In the genomic region with DNA sequence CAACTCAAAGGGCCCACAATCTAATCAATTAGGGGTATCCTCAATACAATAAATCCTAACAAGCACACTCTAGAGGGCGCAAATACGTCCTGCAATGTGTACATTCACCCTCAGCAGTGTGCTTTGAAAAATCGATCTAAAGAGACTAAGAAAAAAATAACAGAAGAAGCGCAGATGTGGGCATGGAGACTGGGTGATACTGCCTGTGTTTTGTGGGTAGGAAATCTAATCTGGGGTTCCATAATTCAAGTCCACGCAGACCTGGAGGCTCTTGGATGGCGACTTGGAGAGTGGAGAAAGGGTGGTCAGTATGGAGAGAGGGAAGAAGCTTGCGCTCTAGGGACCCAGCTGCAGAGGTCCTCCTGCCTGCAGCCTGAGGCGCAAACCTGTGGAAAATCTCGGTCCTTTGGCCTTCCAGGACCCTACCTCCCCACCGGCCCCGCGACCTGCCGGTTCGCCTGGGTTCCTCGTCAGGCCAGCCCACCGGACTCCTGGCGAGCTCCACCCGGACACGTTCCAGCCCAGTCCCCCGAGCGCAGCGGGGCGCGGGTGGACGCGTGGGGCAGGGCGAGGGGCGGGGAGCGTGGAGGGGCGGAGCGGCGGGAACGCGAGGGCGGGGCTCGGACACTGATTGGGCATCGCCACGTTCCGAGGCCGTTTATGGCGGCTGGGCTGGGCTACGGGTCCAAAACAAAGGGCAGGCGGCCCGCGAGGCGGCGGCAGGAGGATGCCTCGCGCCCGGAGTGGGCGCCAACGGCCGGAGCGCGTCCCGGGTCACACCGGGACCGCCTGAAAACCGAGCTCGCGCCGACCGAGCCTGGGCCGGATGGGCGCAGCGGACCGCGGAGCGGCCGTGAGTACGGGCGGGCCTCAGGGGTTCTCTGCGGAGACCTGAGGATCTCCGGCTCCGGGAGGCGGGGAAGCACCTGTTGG, we compare ENCODE assay signal across 8 mouse cellular contexts. TPM values are rescaled to one million over a fixed set of nuclear protein-coding genes. Genes with fewer than 3 reads are reported as not detected.
A peak's percentile ranks its signal among the peaks of the same experiment; 100 is the strongest.
DNase-seq lines count a peak whose midpoint lies in the region; ATAC-seq lines count a peak whose summit lies in the region.

A gene (plus strand): TSS at position 186 of the 933 bp plus-strand sequence.

- intact Hi-C loops in left cerebral cortex, postnatal 14 days (cut with DNase I) = no loop called here

- peak; percentile 79 for ATAC-seq in activated CD4-positive, CD25-positive, alpha-beta regulatory T cell, adult 4 months
- ATAC-seq in common myeloid progenitor, adult 5-6 weeks (replicated peaks; ENCODE audit: low read depth, poor library complexity, severe bottlenecking) = peak; percentile 84
- ATAC-seq in megakaryocyte-erythroid progenitor cell, adult 5-6 weeks (replicated peaks; ENCODE audit: low FRiP score, low TSS enrichment, poor library complexity, severe bottlenecking) = peak; percentile 84

- peak; percentile 88 for DNase-seq in gastrocnemius, postnatal 10 days
- peak; percentile 81 for DNase-seq in induced T-regulatory cell, adult 2 months (ENCODE audit: low read depth)
- peak; percentile 56 to 84 for DNase-seq in left cerebral cortex, postnatal 14 days (ENCODE audit: low spot score in 2 of 2)
- peak; percentile 90 for DNase-seq in right cerebral cortex, postnatal 25 days
- DNase-seq in urinary bladder, postnatal 36 days (ENCODE audit: low spot score in 2 of 2) = peak; percentile 81 to 89

RNA-seq across cellular contexts. Expression of the gene that starts here (rescaled TPM):
- polyA plus RNA-seq in activated CD4-positive, CD25-positive, alpha-beta regulatory T cell, adult 4 months (2017; shearing (Covaris generic)) = 1 to 10 TPM; 3.2 to 3.8 TPM
- 8.5 and 9.2 TPM in 2 replicates for total RNA-seq in common myeloid progenitor, adult 5-6 weeks (2017)
- 1 to 10 TPM; 1.6 to 3.1 TPM for total RNA-seq in gastrocnemius, postnatal 10 days (2021)
- total RNA-seq in left cerebral cortex, postnatal 14 days (2021) = 10 to 100 TPM; 61.7 to 62.2 TPM
- total RNA-seq in megakaryocyte-erythroid progenitor cell, adult 5-6 weeks (2014; fragmentation: Nextera tagmentation) = 2.3 and 3.0 TPM in 2 replicates
- total RNA-seq in megakaryocyte-erythroid progenitor cell, adult 5-6 weeks (2017) = 1.7 TPM in 1 of 2 replicates, not detected in the other

Comparison
In these comparisons a context has a peak if more than half of its experiments do, and no peak if none do; other contexts are left out.
1. Peak in every context shown above with its lines: DNase-seq and ATAC-seq.